Mouse (Mus musculus): ENCODE results near the gene Vwa5b1.
A peak's percentile ranks its signal among the peaks of the same experiment; 100 is the strongest.

GRCm38 (mm10) chr4:138547041-138547440 lies 88.6 kb downstream of the Vwa5b1 start:
- TF ChIP-seq POLR2A (IDR thresholded peaks at IDR 0.05; ENCODE audit: low read depth, low read length) (no peak), CTCF (conservative IDR thresholded peaks at IDR 0.05; ENCODE audit: insufficient read depth, insufficient read length, low read depth, low read length) (peak; percentile 42)
